Mouse (Mus musculus) hindbrain, embryonic 11.5 days (tissue): ENCODE results near the gene Ptch2. TPM values are rescaled to one million over a fixed set of nuclear protein-coding genes. Genes with fewer than 3 reads are reported as not detected.

Source experiments
- ATAC-seq: fragments of 200-750 bp; cut with Nextera tagmentation; 2 replicates; pipeline ENCODE4 v1.8.0; 2017; ENCODE audit warnings: mild to moderate bottlenecking, moderate TSS enrichment, moderate library complexity; ENCODE audit not compliant: low FRiP score
- DNase-seq: peaks from one replicate; pipeline ENCODE4 v3.0.0-alpha.2; 2015; ENCODE audit warnings: low spot score
- H3K27ac ChIP-seq: fragments of 300-500 bp; sonication (generic); 2 replicates; pipeline ENCODE4 v1.5.1; 2014; ENCODE audit warnings: mild to moderate bottlenecking, low read depth, low read length
- H3K27me3 ChIP-seq: fragments of 300-500 bp; sonication (generic); 2 replicates; pipeline ENCODE4 v1.6.1; 2014; ENCODE audit warnings: mild to moderate bottlenecking, low read length, moderate library complexity, mixed read lengths; ENCODE audit not compliant: control insufficient read depth, insufficient read depth
- H3K36me3 ChIP-seq: fragments of 300-500 bp; sonication (generic); 2 replicates; pipeline ENCODE4 v1.6.1; 2014; ENCODE audit warnings: mild to moderate bottlenecking, low read length, moderate library complexity, mixed read lengths; ENCODE audit not compliant: control insufficient read depth, insufficient read depth
- H3K4me1 ChIP-seq: fragments of 300-500 bp; sonication (generic); replicated peaks from 2 replicates; pipeline ENCODE4 v1.6.1; 2014; ENCODE audit warnings: low read length, mixed read lengths; ENCODE audit not compliant: control insufficient read depth, insufficient read depth
- H3K4me2 ChIP-seq: fragments of 300-500 bp; sonication (generic); replicated peaks from 2 replicates; pipeline ENCODE4 v1.6.1; 2014; ENCODE audit warnings: mild to moderate bottlenecking, low read depth, low read length
- H3K4me3 ChIP-seq: fragments of 300-500 bp; sonication (generic); 2 replicates; pipeline ENCODE4 v1.5.1; 2014; ENCODE audit warnings: low read depth, low read length
- H3K9ac ChIP-seq: fragments of 300-500 bp; sonication (generic); 2 replicates; pipeline ENCODE4 v1.6.1; 2014; ENCODE audit warnings: low read depth, low read length
- H3K9me3 ChIP-seq: fragments of 300-500 bp; sonication (generic); 2 replicates; pipeline ENCODE4 v1.6.1; 2016; ENCODE audit warnings: low read length; ENCODE audit not compliant: control insufficient read depth
- WGBS: fragments of 180-500 bp; shearing (Covaris S2); extraction: QIAGEN DNeasy Blood & Tissue Kit; methylation state at CpG from one replicate; pipeline ENCODE4 v1.1.7; 2014; 5-methylcytosine and 5-hydroxymethylcytosine counted together
- polyA plus RNA-seq: library from polyadenylated mRNA; unstranded; fragments of >200 nt; fragmentation: Nextera tagmentation; extraction: Ambion mirVana; gene quantifications from 2 replicates; pipeline ENCODE4 v1.2.1, GENCODE M21; 2014

Gene Ptch2
- polyA plus RNA-seq, 1 experiment from 2014 or later, result 1.9 TPM

- DNase-seq (no peak), ATAC-seq (no peak)
- Histone ChIP-seq H3K9ac (no peak overlapping the region), H3K9me3 (no peaks in the 10 kb centered on the region), H3K4me3 (no peak overlapping the region), H3K27me3 (no peaks in the 10 kb centered on the region; the same call in 1 of the 2 replicates), H3K4me1 (peaks cover 15% of the 10 kb centered on the region), H3K4me2 (no peak overlapping the region), H3K27ac (no peak overlapping the region), H3K36me3 (no peaks in the 10 kb centered on the region)
- WGBS, result 18% methylated on average over 8 of the region's 8 CpGs
These were observed 40.2 kb downstream of the Ptch2 start for GRCm38 (mm10) chr4:117136034-117136433.

DNA sequence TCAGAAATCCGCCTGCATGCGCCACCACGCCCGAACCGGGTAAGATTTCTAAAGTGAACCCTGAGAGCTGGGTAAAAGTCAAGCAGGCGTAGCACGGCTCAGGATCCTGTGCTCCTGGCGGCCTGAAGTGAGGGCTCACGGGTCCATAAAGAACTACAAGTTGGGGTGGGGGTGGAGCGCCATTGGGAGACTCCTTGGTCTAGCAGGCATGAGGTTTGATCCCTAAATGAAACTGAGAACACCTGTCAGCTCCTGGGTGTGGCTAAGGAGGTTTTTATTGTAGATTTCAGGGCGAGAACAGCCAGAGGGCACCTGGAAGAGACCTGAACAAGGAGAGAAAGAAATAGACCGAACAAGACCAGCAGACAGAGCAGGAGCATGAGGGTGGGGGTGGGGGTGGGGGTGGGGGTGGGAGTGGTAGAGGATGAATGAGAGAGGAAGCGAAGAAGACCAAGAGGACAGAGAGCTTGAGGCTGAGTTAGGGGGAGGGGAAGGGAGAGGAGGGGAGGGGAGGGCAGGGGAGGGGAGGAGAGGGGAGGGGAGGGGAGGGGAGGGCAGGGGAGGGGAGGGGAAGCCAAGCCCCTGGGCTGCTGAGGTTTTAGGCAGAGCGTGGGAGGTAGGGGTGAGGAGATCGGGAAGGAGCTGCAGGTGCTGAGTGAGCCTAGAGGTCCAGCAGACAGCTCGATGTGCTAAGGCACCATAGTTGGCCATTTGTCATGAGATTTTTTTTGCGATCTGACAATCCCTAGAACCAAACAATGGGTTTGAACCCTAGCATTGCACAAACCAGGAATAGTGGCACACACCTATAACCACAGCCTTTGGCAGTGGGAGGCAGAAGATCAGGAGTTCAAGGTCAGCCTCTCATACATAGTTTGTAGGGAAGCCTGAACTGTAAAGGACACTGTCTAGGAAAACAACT, 42.7 kb downstream of the Ptch2 start:
- Histone ChIP-seq H3K4me2 (no peak overlapping the region), H3K4me1 (peaks cover 3% of the 10 kb centered on the region; the same call in 1 of the 2 replicates), H3K9ac (no peak overlapping the region), H3K36me3 (no peaks in the 10 kb centered on the region), H3K9me3 (no peaks in the 10 kb centered on the region), H3K27ac (no peak overlapping the region), H3K4me3 (no peak overlapping the region), H3K27me3 (no peaks in the 10 kb centered on the region)
- 72% methylated on average over 15 of the region's 17 CpGs for WGBS
- no peak for ATAC-seq
- no peak for DNase-seq

DNA sequence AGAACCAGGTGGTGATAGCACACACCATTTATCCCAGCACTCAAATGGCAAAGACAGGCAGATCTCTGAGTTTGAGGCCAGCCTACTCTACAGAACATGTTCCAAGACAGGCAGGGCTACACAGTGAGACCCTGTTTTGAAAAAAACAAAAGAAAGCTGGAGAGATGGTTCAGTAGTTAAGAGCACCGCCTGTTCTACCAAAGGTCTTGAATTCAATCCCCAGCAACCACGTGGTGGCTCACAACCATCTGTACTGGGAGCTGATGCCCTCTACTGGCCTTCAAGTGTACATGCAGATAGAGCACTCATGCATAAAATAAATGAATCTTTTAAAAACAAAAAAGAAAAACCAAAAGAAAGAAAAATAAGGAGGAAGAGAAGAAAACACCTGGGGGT, 43.3 kb downstream of the Ptch2 start:
- Histone ChIP-seq H3K4me2 (no peak overlapping the region), H3K4me3 (no peak overlapping the region), H3K4me1 (peaks cover 2% of the 10 kb centered on the region; the same call in 1 of the 2 replicates), H3K27ac (no peak overlapping the region), H3K9me3 (no peaks in the 10 kb centered on the region), H3K9ac (no peak overlapping the region), H3K27me3 (no peaks in the 10 kb centered on the region), H3K36me3 (no peaks in the 10 kb centered on the region)
- DNase-seq (peak; percentile 54), ATAC-seq (no peak)
- WGBS, result 0% methylated on average over 2 of the region's 2 CpGs

DNA sequence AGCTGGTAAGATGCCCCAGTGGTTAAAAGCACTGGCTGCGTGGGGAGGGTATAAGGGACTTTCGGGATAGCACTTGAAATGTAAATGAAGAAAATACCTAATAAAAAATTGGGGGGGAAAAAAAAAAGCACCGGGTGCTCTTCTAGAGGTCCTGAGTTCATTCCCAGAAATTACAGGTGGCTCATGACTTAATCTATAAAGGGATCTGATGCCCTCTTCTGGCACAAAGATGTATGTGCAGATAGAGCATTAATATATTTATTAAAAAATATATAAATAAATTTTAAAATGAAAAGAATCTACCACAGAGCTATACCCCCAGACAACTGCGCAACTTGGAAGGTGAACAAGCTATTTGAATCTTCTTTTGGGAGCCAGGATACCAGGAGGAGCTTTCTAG, 44.7 kb downstream of the Ptch2 start:
- Histone ChIP-seq H3K36me3 (no peaks in the 10 kb centered on the region), H3K4me2 (no peak overlapping the region), H3K4me1 (no peaks in the 10 kb centered on the region), H3K27ac (no peak overlapping the region), H3K27me3 (no peaks in the 10 kb centered on the region), H3K9me3 (no peaks in the 10 kb centered on the region), H3K9ac (no peak overlapping the region), H3K4me3 (no peak overlapping the region)
- DNase-seq, result no peak
- ATAC-seq, result no peak
- 36% methylated on average over 4 of the region's 4 CpGs for WGBS

GRCm38 (mm10) chr4:117143023-117143422, 47.1 kb downstream of the Ptch2 start:
- DNase-seq (no peak), ATAC-seq (no peak)
- H3K4me2 ChIP-seq, result no peak overlapping the region
- WGBS, result 63% methylated on average over 7 of the region's 7 CpGs
- H3K9ac ChIP-seq, result no peak overlapping the region
- no peak overlapping the region for H3K27ac ChIP-seq
- H3K27me3 ChIP-seq, result no peaks in the 10 kb centered on the region
- no peaks in the 10 kb centered on the region for H3K36me3 ChIP-seq
- no peak overlapping the region for H3K4me3 ChIP-seq
- H3K4me1 ChIP-seq, result no peaks in the 10 kb centered on the region
- no peaks in the 10 kb centered on the region for H3K9me3 ChIP-seq

GRCm38 (mm10) chr4:117145248-117145647, 49.4 kb downstream of the Ptch2 start:
- H3K9me3 ChIP-seq, result no peaks in the 10 kb centered on the region
- no peak overlapping the region for H3K27ac ChIP-seq
- H3K36me3 ChIP-seq, result no peaks in the 10 kb centered on the region; the same call in 1 of the 2 replicates
- DNase-seq, result no peak
- 92% methylated on average over 13 of the region's 13 CpGs for WGBS
- no peak overlapping the region for H3K9ac ChIP-seq
- no peaks in the 10 kb centered on the region for H3K4me1 ChIP-seq
- no peak for ATAC-seq
- no peak overlapping the region for H3K4me3 ChIP-seq
- no peaks in the 10 kb centered on the region for H3K27me3 ChIP-seq
- H3K4me2 ChIP-seq, result no peak overlapping the region

- no peak for ATAC-seq
- Histone ChIP-seq H3K27ac (no peak overlapping the region), H3K4me2 (0 out of 2 replicates have a peak overlapping the region, but pooled peaks have one; percentile 7), H3K4me3 (no peak overlapping the region), H3K27me3 (no peaks in the 10 kb centered on the region), H3K4me1 (no peaks in the 10 kb centered on the region), H3K9me3 (no peaks in the 10 kb centered on the region), H3K9ac (no peak overlapping the region), H3K36me3 (peaks cover 6% of the 10 kb centered on the region; the same call in 1 of the 2 replicates)
- WGBS, result 38% methylated on average over 15 of the region's 15 CpGs
- DNase-seq, result peak; percentile 91
These were observed 50.3 kb downstream of the Ptch2 start for GRCm38 (mm10) chr4:117146176-117146575.

DNA sequence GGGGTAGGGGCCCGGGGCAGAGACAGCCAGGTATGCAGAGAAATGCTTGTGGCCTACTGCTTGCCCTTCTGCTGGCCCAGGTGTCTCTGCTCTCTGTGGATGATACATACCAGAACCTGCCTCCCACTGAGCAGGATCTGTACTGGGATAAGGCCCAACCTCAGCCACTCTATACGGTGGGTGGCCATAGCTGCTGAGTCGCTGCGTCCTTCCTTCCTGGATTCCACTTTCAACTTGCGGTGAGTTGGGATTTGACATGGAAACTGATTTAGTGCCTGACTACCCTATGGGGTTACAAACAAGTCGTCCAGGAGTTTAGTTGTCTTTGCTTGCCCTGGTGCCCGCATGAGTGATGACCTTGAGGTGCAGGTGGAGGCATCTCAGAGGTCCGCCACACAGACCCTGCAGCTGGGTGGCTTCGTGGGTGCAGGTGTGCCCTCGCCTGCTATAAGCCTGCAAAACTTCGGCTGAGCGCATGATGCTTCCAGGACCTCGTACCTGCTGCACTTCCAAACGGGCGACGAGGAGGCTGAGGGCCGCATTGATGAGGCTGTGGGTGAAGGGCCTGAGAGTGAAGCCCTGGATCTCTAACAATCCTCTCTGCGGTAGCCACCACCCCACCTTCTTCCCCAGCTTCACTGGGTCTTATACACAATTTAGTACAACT, 52.3 kb downstream of the Ptch2 start:
- H3K9ac ChIP-seq, result no peak overlapping the region
- DNase-seq, result no peak
- no peak overlapping the region for H3K4me2 ChIP-seq
- whole genome bisulfite sequencing, result 90% methylated on average over 18 of the region's 18 CpGs
- H3K27ac ChIP-seq, result no peak overlapping the region
- ATAC-seq, result no peak
- H3K36me3 ChIP-seq, result peaks cover 21% of the 10 kb centered on the region
- H3K4me3 ChIP-seq, result no peak overlapping the region
- no peaks in the 10 kb centered on the region; the same call in none of the 2 replicates for H3K4me1 ChIP-seq
- H3K27me3 ChIP-seq, result no peaks in the 10 kb centered on the region
- H3K9me3 ChIP-seq, result no peaks in the 10 kb centered on the region
